Mouse (Mus musculus): ENCODE data around the gene Mapk8ip1. TPM values are rescaled to one million over a fixed set of nuclear protein-coding genes. Genes with fewer than 3 reads are reported as not detected.

Gene Mapk8ip1
- polyA plus RNA-seq, 1 experiment, result 13.6 TPM

- no peak for DNase-seq (ENCODE audit: low read depth)
Observed at GRCm38 (mm10) chr2:92373437-92373813, 27.6 kb downstream of the Mapk8ip1 start.

DNA sequence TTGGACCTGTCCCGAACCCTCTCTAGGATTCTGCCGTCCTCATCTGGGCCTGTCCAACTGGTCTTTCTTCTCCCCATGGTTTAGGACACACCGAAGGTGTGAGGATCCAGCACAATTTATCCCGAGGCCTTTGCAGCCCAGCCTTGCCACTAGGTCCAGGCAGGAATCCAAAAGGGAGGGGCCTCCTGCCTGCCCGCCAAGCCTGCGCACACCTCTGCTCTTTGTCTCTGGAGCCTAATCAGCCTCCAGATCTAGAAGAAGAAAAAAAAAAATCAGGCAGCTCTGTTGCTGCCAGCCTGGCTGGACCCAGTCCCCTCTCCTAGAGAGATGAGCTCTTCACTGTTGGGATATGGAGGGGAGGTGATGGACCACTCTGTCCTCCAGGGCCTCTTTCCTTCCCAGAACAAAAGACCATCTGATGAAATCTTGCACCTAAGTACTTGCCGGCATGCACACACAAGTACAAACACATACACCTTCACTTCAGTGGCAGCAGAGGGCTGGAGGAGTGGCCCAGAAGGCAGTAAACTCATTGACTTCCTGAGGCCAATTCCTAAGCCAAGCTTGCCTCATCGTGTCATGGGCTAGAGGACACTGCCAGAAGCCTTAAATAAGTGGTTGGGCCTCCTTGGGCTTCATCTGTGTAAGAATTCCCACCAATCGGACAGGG, 28.2 kb downstream of the Mapk8ip1 start:
- peak; percentile 98 for DNase-seq (ENCODE audit: low read depth)

- no peak for DNase-seq (ENCODE audit: low read depth)
Observed at GRCm38 (mm10) chr2:92371971-92372690, 28.9 kb downstream of the Mapk8ip1 start.

GRCm38 (mm10) chr2:92370821-92371805, 29.9 kb downstream of the Mapk8ip1 start:
- DNase-seq (ENCODE audit: low read depth), result no peak

DNA sequence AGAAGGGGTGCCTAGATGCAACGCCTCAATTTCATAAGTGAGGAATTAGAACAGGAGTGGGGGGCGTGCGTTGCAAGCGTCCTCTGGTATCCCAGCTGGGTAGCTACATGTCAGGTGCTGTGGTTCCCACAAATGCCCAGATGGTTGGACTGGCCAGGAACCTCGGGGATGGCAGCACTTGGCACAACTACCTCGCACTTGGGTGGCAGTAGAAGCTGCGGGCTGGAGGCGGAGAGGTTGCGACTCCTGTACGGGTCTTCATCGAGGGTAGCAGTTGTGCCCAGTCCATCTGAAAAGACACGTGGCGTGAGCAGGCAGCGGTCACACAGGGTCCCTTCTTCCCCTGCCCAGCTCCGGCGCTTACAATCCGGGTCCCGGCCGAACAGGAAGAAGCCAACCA, 30.7 kb downstream of the Mapk8ip1 start:
- DNase-seq (ENCODE audit: low read depth), result no peak

DNA sequence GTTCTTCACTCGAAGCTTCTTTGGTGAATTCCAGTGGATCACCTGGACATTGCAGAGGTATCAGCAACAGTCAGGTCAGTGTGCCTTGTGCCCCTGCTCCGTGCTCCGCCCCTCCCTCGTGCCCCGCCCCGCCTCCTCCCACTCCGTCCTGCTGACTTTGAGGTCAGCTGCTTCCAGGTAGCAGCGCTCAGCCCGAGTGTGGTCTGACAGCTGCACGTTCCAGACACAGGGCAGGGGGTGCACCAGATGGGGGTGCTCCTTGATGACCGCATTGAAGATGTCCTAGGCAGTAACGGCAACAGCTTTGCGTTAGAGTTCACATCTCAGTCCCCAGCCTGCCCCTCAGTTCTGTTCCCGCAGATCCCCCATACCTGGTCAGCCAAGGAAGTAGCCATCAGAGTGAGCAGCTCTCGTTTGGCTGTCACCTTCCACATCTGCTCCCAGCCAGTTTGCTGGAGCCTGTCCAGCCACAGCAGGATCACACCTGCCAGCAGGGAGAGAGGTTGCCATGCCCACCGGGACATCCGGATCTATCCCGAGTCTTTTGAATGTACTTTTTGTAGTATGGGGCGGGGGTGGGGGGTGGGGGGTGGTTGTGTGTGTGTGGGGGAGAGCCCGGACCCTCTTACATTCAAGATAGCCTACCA, 33.6 kb downstream of the Mapk8ip1 start:
- no peak for DNase-seq (ENCODE audit: low read depth)

- DNase-seq (ENCODE audit: low read depth), result no peak
Observed at GRCm38 (mm10) chr2:92365568-92365967, 35.5 kb downstream of the Mapk8ip1 start.

- no peak for DNase-seq (ENCODE audit: low read depth)
Observed at GRCm38 (mm10) chr2:92364086-92364485, 37.0 kb downstream of the Mapk8ip1 start.

DNA sequence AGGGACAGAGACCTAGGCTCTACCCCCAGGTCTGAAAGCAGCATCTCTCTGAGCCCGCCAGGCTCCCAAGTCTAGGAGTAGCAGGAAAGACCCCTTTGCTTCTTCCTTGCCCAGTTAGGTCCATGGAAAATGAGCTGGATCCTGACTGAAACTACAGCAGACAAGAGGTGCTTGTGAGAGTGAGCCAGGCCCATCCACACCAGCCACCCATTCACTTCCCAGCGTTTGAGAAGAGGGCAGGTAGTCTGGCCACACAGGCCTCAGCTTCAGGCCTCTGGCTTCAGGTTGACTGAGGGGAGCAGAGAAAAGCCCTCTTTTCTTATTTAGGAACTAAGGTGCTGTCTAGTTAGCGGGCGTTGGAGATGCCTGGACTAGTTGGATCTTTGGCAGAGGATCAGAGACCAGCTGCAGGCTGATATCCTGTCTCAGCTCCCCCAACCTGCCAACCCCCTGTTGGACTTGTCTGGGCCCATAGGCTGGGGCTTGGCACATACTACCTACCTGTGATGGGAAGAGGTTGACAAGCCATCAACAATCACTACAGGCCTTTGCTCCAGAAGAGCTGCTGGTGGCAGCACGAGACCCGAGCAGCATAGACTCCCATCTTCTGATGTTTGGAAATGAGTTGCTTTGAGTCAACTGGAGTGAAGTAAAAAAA, 38.4 kb downstream of the Mapk8ip1 start:
- no peak for DNase-seq (ENCODE audit: low read depth)

- DNase-seq (ENCODE audit: low read depth), result no peak
Observed at GRCm38 (mm10) chr2:92361795-92362194, 39.3 kb downstream of the Mapk8ip1 start.

DNA sequence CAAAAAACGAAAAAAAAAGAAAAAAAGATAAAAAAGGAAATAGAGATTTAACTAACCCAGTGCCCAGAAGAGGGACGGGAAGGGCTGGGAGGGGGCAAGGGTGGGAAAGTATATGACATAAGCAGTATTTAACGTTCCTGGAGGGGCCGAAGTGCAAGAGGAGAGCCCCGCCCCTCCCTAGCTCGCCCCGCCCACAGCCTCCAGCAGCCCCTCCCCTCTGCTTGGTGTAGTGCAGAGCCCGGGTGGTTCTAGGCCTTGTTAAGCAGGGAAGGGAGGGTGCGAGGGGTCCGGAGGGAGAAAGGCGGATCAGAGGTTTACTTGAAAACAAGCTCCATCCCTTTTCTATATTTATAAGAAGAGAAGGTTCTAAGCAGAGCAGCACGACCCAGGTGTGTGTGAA, 40.2 kb downstream of the Mapk8ip1 start:
- no peak for DNase-seq (ENCODE audit: low read depth)

DNA sequence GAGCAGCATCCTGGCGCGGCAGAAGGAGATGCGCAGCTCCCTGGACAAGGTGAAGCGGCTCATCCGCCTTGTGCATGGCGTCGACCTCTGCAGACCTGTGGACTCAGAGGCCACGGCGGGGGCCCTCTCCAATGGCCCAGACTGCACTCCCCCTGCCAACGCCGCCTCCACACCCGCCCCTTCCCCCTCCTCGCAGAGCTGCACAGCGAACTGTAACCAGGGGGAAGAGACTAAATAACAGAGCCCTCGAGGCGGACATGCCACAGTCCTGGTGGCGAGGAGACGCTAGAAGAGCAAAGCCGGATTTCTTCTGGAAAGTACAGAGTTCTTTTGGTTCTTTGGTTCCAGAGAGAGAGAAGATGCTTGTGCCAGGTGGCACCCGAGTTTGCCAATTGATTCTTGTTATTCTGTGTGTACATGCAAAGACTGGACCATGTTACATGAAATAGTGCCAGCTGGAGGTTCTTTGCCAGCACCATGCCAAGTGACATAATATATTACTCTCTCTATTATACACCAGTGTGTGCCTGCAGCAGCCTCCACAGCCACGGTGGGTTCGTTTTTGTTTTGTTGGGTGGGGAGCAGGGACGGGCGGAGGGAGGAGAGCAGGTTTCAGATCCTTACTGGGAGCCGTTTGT, 40.8 kb downstream of the Mapk8ip1 start:
- no peak for DNase-seq (ENCODE audit: low read depth)

DNA sequence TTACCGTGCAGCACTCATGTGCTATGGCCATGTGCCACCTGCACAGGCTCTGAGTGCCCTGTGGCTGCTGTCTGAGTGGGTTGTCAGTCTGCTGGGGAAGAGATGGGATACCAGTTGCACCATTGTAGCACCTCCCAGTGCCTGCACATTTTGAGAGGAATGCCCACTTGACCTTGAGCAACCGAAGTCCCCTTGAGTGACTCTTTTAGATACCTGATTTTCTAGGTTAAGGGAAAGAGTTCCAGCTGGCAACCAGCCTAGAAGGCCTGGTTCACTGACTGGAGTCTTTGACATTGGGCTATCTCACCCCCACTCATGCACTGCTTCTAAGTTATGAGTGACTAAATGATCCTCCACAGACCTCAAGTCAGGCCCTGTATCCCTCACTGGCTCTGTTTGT, 41.8 kb downstream of the Mapk8ip1 start:
- no peak for DNase-seq (ENCODE audit: low read depth)

GRCm38 (mm10) chr2:92354224-92354623, 46.8 kb downstream of the Mapk8ip1 start:
- no peak for DNase-seq (ENCODE audit: low read depth)

DNA sequence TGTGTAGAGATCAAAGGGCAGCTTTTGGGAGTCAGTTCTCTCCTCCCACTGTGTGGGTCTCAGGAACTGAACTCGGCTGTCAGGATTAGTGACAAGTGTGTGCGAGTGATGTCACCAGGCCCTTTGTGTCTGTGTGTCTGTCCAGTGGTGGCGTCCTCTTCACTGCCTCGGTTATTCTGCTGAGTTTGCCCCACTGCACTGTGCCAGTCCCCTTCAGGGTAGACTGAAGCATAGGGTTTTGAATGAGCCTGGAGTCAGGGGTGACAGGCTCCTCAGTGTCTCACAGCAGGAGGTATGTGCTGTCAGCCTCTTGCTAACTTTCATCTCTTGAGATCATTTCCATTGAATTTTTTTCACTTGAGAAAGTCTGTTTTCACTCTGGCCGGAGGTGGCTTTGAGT, 47.7 kb downstream of the Mapk8ip1 start:
- DNase-seq (ENCODE audit: low read depth), result no peak

GRCm38 (mm10) chr2:92350686-92351085, 50.4 kb downstream of the Mapk8ip1 start:
- no peak for DNase-seq (ENCODE audit: low read depth)

DNA sequence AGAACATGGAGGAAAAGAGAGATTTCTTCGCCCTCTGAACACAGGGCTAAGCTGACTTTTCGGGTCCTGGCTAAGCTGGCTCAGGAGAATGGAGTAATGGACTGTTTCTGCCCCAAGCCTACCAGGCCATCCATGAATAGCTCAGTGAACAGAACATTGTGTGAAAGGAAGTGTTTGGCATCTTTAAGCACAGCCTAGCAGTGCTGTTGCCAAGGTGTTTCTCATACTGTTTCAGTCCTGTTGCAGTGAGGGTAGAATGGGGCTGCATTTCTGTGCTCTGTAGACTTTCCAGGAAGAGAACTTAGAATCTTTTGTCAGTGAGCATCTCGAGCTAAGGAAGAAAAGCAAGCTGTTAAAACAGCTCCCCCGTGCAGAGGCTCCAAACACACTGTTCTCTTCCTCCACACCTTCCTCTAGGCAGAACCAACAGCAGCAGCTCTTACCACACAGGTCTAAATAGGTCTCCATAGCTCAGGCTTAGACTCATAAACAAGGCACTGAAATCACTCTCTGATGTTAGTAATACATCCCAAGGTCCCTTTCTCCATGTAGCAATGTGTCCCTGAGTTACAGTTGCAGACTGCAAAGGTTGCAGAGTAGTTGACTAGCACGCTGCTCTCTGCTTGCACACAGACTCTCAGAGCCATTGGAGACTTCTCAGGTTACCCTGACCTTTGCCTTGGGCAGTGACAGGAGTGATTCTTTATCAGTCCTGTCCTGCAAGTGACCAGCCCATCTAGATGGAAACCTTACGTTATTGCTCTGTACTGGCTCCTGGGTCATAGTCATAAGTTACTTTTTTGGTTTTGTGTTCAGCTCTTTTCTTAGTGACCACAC, 51.3 kb downstream of the Mapk8ip1 start:
- DNase-seq (ENCODE audit: low read depth), result no peak

DNA sequence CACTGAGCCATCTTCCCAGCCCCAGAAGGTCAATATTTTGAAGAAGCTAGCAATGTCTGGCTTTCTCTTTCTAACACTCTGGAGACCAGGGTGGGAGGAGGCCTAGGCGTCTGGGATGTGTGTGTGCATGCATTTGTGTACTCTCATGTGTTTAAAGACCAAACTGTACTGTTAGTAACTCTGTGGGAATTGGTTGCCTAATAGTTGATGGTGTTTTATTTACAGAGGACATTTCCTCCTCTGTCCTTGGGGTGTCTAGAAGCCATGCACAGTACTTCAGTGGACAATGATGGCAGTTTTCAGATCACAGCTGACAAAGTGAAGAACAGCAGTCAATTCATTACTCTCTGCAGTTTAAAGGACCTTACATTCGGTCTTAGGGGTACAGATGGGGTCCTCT, 53.9 kb downstream of the Mapk8ip1 start:
- DNase-seq (ENCODE audit: low read depth), result no peak

DNA sequence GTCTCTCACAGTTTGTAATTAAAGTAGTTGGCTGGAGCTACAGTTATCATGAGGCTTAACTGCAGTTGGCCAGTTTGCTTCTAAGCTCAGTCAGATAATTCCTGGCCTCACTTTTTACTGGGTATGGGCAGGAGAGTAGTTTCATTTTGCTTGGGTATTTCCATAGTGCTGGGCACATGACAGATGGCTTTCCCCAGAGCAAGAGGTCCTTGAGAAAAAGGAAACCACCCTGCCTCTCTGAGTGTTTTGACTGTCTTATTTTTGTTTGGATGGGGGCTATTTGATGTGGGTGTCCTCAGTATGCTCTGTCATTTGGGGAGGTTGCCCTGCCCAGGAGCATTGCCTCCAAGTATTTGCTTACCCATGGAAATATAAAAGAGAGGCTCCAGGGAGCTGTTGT, 58.6 kb downstream of the Mapk8ip1 start:
- no peak for DNase-seq (ENCODE audit: low read depth)

All from gonadal fat pad, adult 2 months (tissue).